Mouse (Mus musculus) stomach, embryonic 15.5 days (tissue): Measurements from ENCODE around the gene Top1. TPM values are rescaled to one million over a fixed set of nuclear protein-coding genes. Genes with fewer than 3 reads are reported as not detected.

ENCODE experiments used
- ATAC-seq: fragments of 200-750 bp; cut with Nextera tagmentation; 2 replicates; pipeline ENCODE4 v1.8.0; 2017; ENCODE audit warnings: low read depth, moderate number of reproducible peaks, moderate TSS enrichment; ENCODE audit not compliant: insufficient read depth, low FRiP score
- H3K27ac ChIP-seq: fragments of 300-500 bp; sonication (generic); 2 replicates; pipeline ENCODE4 v1.5.1; 2015; ENCODE audit warnings: mild to moderate bottlenecking, inconsistent platforms
- H3K27me3 ChIP-seq: fragments of 300-500 bp; sonication (generic); replicated peaks from 2 replicates; pipeline ENCODE4 v1.6.1; 2015; ENCODE audit warnings: inconsistent platforms
- H3K36me3 ChIP-seq: fragments of 300-500 bp; sonication (generic); 2 replicates; pipeline ENCODE4 v1.6.1; 2015; ENCODE audit warnings: inconsistent platforms
- H3K4me1 ChIP-seq: fragments of 300-500 bp; sonication (generic); 2 replicates; pipeline ENCODE4 v1.6.1; 2015; ENCODE audit warnings: inconsistent platforms
- H3K4me2 ChIP-seq: fragments of 300-500 bp; sonication (generic); 2 replicates; pipeline ENCODE4 v1.6.1; 2015; ENCODE audit warnings: mild to moderate bottlenecking, inconsistent platforms
- H3K4me3 ChIP-seq: fragments of 300-500 bp; sonication (generic); replicated peaks from 2 replicates; pipeline ENCODE4 v1.5.1; 2015; ENCODE audit warnings: inconsistent platforms
- H3K9ac ChIP-seq: fragments of 300-500 bp; sonication (generic); 2 replicates; pipeline ENCODE4 v1.6.1; 2015; ENCODE audit warnings: inconsistent platforms
- H3K9me3 ChIP-seq: fragments of 300-500 bp; sonication (generic); 2 replicates; pipeline ENCODE4 v1.6.1; 2016; ENCODE audit warnings: inconsistent platforms
- WGBS: fragments of 180-500 bp; shearing (Covaris S2); methylation state at CpG from one replicate; pipeline ENCODE4 v1.1.7; 2015; 5-methylcytosine and 5-hydroxymethylcytosine counted together
- polyA plus RNA-seq: library from polyadenylated mRNA; unstranded; fragments of >200 nt; fragmentation: Nextera tagmentation; extraction: Ambion mirVana; gene quantifications from 2 replicates; pipeline ENCODE4 v1.2.1, GENCODE M21; 2015

Top1 gene
- polyA plus RNA-seq, 1 experiment from 2014 or later: 76.9 TPM

GRCm38 (mm10) chr2:160746637-160747036, 100.9 kb downstream of the Top1 start:
- Histone ChIP-seq H3K27ac (peak overlapping the region; percentile 16; the same call in 1 of the 2 replicates), H3K4me3 (no peak overlapping the region), H3K36me3 (peaks cover 36% of the 10 kb centered on the region), H3K4me1 (peaks cover 14% of the 10 kb centered on the region; the same call in 1 of the 2 replicates), H3K4me2 (no peak overlapping the region), H3K27me3 (no peaks in the 10 kb centered on the region), H3K9me3 (no peaks in the 10 kb centered on the region), H3K9ac (no peak overlapping the region)
- no peak for ATAC-seq
- 96% methylated on average over 5 of the region's 5 CpGs for WGBS

- Histone ChIP-seq H3K27ac (peak overlapping the region; percentile 16; the same call in 1 of the 2 replicates), H3K4me3 (no peak overlapping the region), H3K9ac (no peak overlapping the region), H3K4me2 (no peak overlapping the region), H3K9me3 (no peaks in the 10 kb centered on the region), H3K4me1 (peaks cover 11% of the 10 kb centered on the region; the same call in 1 of the 2 replicates), H3K36me3 (peaks cover 40% of the 10 kb centered on the region), H3K27me3 (no peaks in the 10 kb centered on the region)
- ATAC-seq: no peak; the same call in 1 of the 2 replicates
- 83% methylated on average over 10 of the region's 10 CpGs for WGBS
Measured at GRCm38 (mm10) chr2:160747075-160747474, 101.4 kb downstream of the Top1 start.

GRCm38 (mm10) chr2:160756583-160757203, 111.0 kb downstream of the Top1 start:
- Histone ChIP-seq H3K36me3 (peaks cover 78% of the 10 kb centered on the region), H3K9me3 (no peaks in the 10 kb centered on the region), H3K4me1 (no peaks in the 10 kb centered on the region), H3K27me3 (no peaks in the 10 kb centered on the region), H3K4me2 (no peak overlapping the region), H3K9ac (no peak overlapping the region), H3K27ac (no peak overlapping the region), H3K4me3 (no peak overlapping the region)
- no peak for ATAC-seq
- WGBS: 82% methylated on average over 6 of the region's 6 CpGs

- no peaks in the 10 kb centered on the region for H3K4me1 ChIP-seq
- H3K27me3 ChIP-seq: no peaks in the 10 kb centered on the region
- H3K36me3 ChIP-seq: peaks cover 52% of the 10 kb centered on the region
- 85% methylated on average over 9 of the region's 9 CpGs for WGBS
- no peak for ATAC-seq
- no peak overlapping the region for H3K4me3 ChIP-seq
- no peak overlapping the region for H3K27ac ChIP-seq
- no peak overlapping the region for H3K9ac ChIP-seq
- H3K9me3 ChIP-seq: no peaks in the 10 kb centered on the region
- no peak overlapping the region for H3K4me2 ChIP-seq
Measured at GRCm38 (mm10) chr2:160760433-160761184, 114.9 kb downstream of the Top1 start.

- Histone ChIP-seq H3K9me3 (no peaks in the 10 kb centered on the region), H3K4me2 (no peak overlapping the region), H3K4me3 (no peak overlapping the region), H3K4me1 (no peaks in the 10 kb centered on the region), H3K9ac (no peak overlapping the region), H3K36me3 (peaks cover 30% of the 10 kb centered on the region), H3K27ac (no peak overlapping the region), H3K27me3 (no peaks in the 10 kb centered on the region)
- no peak for ATAC-seq
- 85% methylated on average over 3 of the region's 3 CpGs for WGBS
Measured at GRCm38 (mm10) chr2:160763816-160764215, 118.1 kb downstream of the Top1 start.

GRCm38 (mm10) chr2:160764386-160764785, 118.7 kb downstream of the Top1 start:
- H3K36me3 ChIP-seq: peaks cover 25% of the 10 kb centered on the region
- H3K27ac ChIP-seq: no peak overlapping the region
- H3K4me2 ChIP-seq: no peak overlapping the region
- H3K27me3 ChIP-seq: no peaks in the 10 kb centered on the region
- ATAC-seq: no peak
- whole genome bisulfite sequencing: 87% methylated on average over 2 of the region's 2 CpGs
- H3K4me3 ChIP-seq: no peak overlapping the region
- H3K9me3 ChIP-seq: no peaks in the 10 kb centered on the region
- H3K4me1 ChIP-seq: no peaks in the 10 kb centered on the region
- no peak overlapping the region for H3K9ac ChIP-seq

GRCm38 (mm10) chr2:160765096-160765495, 119.4 kb downstream of the Top1 start:
- peaks cover 22% of the 10 kb centered on the region for H3K36me3 ChIP-seq
- 77% methylated on average over 3 of the region's 3 CpGs for WGBS

GRCm38 (mm10) chr2:160766371-160766771, 120.7 kb downstream of the Top1 start:
- no peak overlapping the region for H3K9ac ChIP-seq
- WGBS: 74% methylated on average over 5 of the region's 5 CpGs
- no peaks in the 10 kb centered on the region for H3K27me3 ChIP-seq
- H3K4me2 ChIP-seq: no peak overlapping the region
- peaks cover 16% of the 10 kb centered on the region for H3K36me3 ChIP-seq
- no peak overlapping the region for H3K27ac ChIP-seq
- no peak for ATAC-seq
- no peak overlapping the region for H3K4me3 ChIP-seq
- no peaks in the 10 kb centered on the region for H3K4me1 ChIP-seq
- H3K9me3 ChIP-seq: no peaks in the 10 kb centered on the region

More at GRCm38 (mm10) chr2:160765096-160765495, 119.4 kb downstream of the Top1 start:
- no peak overlapping the region for H3K4me2 ChIP-seq
- H3K4me1 ChIP-seq: no peaks in the 10 kb centered on the region
- no peak overlapping the region for H3K9ac ChIP-seq
- no peak for ATAC-seq
- H3K27ac ChIP-seq: no peak overlapping the region
- no peak overlapping the region for H3K4me3 ChIP-seq
- no peaks in the 10 kb centered on the region for H3K9me3 ChIP-seq
- H3K27me3 ChIP-seq: no peaks in the 10 kb centered on the region

- Histone ChIP-seq H3K4me1 (no peaks in the 10 kb centered on the region), H3K27me3 (no peaks in the 10 kb centered on the region), H3K27ac (no peak overlapping the region), H3K36me3 (peaks cover 9% of the 10 kb centered on the region; the same call in 1 of the 2 replicates), H3K4me2 (no peak overlapping the region), H3K4me3 (no peak overlapping the region), H3K9ac (no peak overlapping the region), H3K9me3 (no peaks in the 10 kb centered on the region)
- ATAC-seq: no peak
- WGBS: 97% methylated on average over 2 of the region's 2 CpGs
Measured at GRCm38 (mm10) chr2:160767201-160767600, 121.5 kb downstream of the Top1 start.

GRCm38 (mm10) chr2:160768097-160768695, 122.5 kb downstream of the Top1 start:
- no peak for ATAC-seq
- H3K36me3 ChIP-seq: 0 out of 2 replicates have a peak, but pooled peaks cover 4% of the 10 kb centered on the region
- no peaks in the 10 kb centered on the region for H3K27me3 ChIP-seq
- 75% methylated on average over 4 of the region's 4 CpGs for WGBS
- no peaks in the 10 kb centered on the region for H3K4me1 ChIP-seq
- H3K4me2 ChIP-seq: no peak overlapping the region
- H3K4me3 ChIP-seq: no peak overlapping the region
- H3K27ac ChIP-seq: no peak overlapping the region
- no peak overlapping the region for H3K9ac ChIP-seq
- H3K9me3 ChIP-seq: no peaks in the 10 kb centered on the region

GRCm38 (mm10) chr2:160768997-160769396, 123.3 kb downstream of the Top1 start:
- Histone ChIP-seq H3K27ac (no peak overlapping the region), H3K4me2 (no peak overlapping the region), H3K9me3 (no peaks in the 10 kb centered on the region), H3K4me1 (no peaks in the 10 kb centered on the region), H3K4me3 (no peak overlapping the region), H3K36me3 (0 out of 2 replicates have a peak, but pooled peaks cover 4% of the 10 kb centered on the region), H3K9ac (no peak overlapping the region), H3K27me3 (no peaks in the 10 kb centered on the region)
- no peak for ATAC-seq
- 94% methylated on average over 2 of the region's 2 CpGs for WGBS

GRCm38 (mm10) chr2:160770409-160770808, 124.7 kb downstream of the Top1 start:
- Histone ChIP-seq H3K36me3 (no peaks in the 10 kb centered on the region), H3K27ac (no peak overlapping the region), H3K4me2 (no peak overlapping the region), H3K4me3 (no peak overlapping the region), H3K27me3 (no peaks in the 10 kb centered on the region), H3K9me3 (no peaks in the 10 kb centered on the region), H3K9ac (no peak overlapping the region), H3K4me1 (no peaks in the 10 kb centered on the region)
- ATAC-seq: no peak
